Mouse (Mus musculus) kidney, adult 9 months (tissue): Measurements from ENCODE around the gene Fgf13.
A peak's percentile ranks its signal among the peaks of the same experiment; 100 is the strongest.

ENCODE experiments used
- DNase-seq: peaks from one replicate; pipeline ENCODE4 v3.0.0; 2022

Gene Fgf13

GRCm38 (mm10) chrX:59182323-59182722 lies 385.5 kb downstream of the Fgf13 start:
- no peak for DNase-seq

DNA sequence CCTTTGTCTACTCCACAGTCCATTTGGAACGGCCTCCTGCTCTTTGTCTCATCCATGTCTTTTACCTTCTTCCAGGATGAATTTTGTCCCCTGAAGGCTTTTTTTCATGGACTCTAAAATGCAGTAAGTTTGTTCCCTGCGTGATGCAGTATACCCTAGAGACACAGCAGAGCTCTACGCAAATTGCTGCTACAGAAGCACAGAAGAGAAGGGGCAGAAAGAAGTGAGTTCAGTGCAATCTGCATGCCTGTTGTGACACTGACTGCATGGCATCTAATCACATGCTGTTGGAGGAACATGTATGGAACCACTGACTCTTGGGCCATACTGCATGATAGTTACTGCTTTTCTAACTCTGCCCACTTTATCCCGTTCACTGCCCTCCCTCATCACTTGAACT lies 388.2 kb downstream of the Fgf13 start:
- no peak for DNase-seq

GRCm38 (mm10) chrX:59179081-59179596 lies 388.7 kb downstream of the Fgf13 start:
- DNase-seq = peak; percentile 4

DNA sequence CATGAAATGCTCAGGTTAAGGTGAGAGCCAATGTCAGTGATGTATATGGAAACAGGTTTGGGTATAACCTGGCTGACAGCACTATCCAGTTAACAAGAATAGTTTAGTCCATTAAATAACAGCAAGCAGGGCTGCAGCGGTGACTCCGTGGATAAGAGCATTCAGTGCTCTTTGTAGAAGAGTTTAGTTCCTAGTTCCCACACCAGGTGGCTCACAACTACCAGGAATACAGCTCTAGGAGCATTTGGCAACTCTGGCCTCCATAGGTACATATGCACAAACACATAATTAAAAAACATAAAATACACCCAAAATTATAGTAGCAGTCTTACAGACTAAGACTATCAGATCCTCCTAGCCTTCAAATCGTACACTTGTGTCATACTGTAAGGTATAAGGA lies 390.2 kb downstream of the Fgf13 start:
- no peak for DNase-seq

GRCm38 (mm10) chrX:59172200-59172599 lies 395.7 kb downstream of the Fgf13 start:
- DNase-seq = peak; percentile 41

DNA sequence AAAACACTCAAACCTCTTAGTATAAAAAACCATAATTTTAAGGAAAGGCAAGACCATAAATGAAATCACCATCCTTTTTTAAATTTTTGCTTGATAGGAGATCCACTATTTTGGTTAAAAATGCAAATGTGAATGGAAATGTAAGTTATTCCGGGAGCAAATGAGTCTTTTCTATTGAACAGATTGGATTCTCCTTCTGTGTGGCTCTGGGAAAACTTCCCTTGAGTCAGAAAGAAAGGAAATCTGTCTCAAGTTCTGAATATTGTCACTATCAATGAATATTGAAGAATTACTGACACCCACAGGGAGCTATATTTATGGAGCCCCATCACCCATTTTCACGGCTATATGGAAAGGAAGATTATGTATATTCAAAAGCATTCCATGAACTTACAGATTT lies 401.1 kb downstream of the Fgf13 start:
- no peak for DNase-seq

GRCm38 (mm10) chrX:59141947-59142346 lies 425.9 kb downstream of the Fgf13 start:
- no peak for DNase-seq

- peak; percentile 1 for DNase-seq
Measured at GRCm38 (mm10) chrX:59134928-59135361, 432.9 kb downstream of the Fgf13 start.

DNA sequence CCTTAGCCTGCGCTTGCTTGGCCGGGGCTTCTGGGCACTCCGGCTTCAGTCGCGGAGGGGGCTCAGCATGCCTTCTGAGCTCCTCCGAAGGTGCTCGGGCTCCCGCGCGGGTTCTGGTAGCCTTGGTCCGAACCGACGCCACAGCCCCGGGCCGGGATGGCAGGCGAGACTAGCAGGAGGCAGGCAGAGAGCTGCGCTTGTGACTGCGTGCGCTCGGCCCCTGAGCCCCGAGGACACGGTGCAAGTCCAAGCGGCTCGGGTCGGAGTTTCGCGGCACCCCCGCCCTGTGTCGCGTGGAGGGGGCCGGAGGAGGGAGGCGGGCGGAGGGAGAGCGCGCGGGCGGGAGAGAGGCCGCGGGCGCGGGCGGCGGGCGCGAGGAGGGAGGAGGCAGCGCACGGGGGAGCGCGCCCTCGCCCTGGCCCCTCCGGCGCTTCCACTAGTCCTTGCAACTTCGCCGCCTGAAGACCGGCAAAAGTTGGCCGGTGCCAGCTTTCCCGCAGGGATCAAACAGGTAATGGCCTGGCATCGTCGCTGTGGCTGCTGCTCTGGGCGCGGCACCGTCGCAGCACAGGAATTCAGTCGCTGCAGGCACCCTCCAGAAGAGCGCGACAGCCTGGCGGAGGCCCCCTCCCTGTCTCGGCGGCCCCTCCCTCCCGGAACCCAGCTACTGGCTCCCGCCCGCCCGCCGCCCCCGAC lies 433.6 kb downstream of the Fgf13 start:
- DNase-seq = no peak

DNA sequence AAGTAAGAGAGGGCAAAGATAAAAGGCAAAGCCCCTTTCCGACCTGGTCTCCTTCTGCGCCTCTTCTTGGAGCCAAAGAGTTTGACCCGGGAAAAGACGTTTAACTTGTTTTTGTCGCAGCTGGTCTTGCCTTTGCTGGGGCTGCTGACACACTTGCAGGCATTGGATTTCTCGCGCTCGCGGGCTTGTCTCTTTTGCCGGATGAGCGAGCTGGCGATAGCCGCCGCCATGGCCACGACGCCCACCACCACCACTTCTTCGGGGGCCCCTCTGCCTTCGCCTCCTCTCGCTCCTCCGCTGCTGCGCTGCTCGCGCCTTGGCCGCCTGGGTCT lies 434.1 kb downstream of the Fgf13 start:
- no peak for DNase-seq

- DNase-seq = no peak
Measured at GRCm38 (mm10) chrX:59133416-59133815, 434.5 kb downstream of the Fgf13 start.

DNA sequence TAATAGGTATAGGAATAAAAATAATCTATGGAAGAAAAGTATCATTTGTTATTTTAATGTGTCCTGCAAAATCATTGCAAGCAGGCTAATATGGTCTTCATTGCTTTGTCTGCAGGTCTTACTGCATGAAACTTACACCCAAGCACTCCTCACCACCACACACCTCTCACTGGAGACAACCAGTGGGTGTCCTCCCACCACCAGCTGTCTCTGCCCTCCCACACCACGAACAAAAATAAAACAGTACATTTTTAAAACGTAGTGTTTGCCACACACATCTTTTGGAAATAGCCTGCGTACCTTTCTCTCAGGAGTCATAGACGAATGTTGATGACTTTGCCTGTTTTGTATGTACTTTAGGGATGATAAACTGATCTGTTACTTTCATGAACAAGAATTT lies 441.2 kb downstream of the Fgf13 start:
- DNase-seq = no peak

DNA sequence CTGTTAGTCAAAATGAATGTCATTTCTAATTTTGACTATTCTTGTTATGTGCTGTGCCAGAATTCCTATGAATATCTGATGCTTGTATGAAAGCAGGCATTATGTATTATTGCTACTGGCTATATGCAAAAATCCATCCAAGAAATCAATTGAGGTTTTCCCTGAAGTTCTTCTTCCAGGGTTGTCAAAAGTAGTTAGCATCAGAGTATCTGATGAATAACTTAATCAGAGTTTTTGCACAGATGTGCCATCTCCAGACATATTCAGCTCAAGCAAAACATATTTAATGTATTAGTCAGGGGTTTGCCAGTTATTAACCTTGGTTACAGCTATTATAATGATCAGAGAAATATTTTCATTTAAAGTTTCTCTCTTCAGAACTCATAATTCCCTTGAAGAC lies 454.7 kb downstream of the Fgf13 start:
- no peak for DNase-seq

GRCm38 (mm10) chrX:59085928-59086327 lies 481.9 kb downstream of the Fgf13 start:
- no peak for DNase-seq

GRCm38 (mm10) chrX:59080427-59080826 lies 487.4 kb downstream of the Fgf13 start:
- DNase-seq = no peak

DNA sequence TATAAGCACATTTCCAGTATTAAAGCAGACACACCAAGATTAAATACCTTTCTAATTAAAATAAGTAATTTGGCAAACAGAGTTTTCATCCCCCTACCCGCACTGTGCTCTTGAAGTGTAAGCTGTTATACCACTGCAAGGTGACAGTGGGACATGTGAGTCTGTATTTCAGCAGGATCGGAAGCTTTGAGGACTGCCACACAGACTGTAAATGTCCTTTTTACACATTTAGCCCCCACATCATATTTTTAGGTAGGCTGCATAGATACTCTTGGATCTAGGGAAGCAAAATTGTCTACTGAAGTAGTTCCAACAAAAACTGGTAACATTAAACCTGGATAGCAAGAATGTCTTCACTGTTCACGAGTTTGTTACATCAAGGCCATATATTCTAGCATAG lies 495.8 kb downstream of the Fgf13 start:
- no peak for DNase-seq

GRCm38 (mm10) chrX:59063157-59063556 lies 504.7 kb downstream of the Fgf13 start:
- no peak for DNase-seq

- no peak for DNase-seq
Measured at GRCm38 (mm10) chrX:59034969-59035368, 532.9 kb downstream of the Fgf13 start.
